Mouse (Mus musculus): ENCODE measurements around the gene Hoxb1. TPM values are rescaled to one million over a fixed set of nuclear protein-coding genes. Genes with fewer than 3 reads are reported as not detected.

The Hoxb1 gene
- not detected for polyA plus RNA-seq (2017; shearing (Covaris generic))

GRCm38 (mm10) chr11:96365441-96366091 lies at the start of gene Hoxb1:
Gene Hoxb1 (plus strand): TSS chr11:96365752.

GRCm38 (mm10) chr11:96317608-96318367 lies 47.8 kb upstream of the Hoxb1 start, which contains the start of gene Hoxb4:
Gene Hoxb4 (plus strand): TSS chr11:96318267.

GRCm38 (mm10) chr11:96323154-96323553 lies 42.4 kb upstream of the Hoxb1 start, which contains the start of gene Hoxb3:
Gene Hoxb3 (plus strand): TSS chr11:96323326.

GRCm38 (mm10) chr11:96350341-96350624 lies 15.3 kb upstream of the Hoxb1 start, which contains the start of gene Hoxb2:
Gene Hoxb2 (plus strand): TSS chr11:96350525.

Other genes with a start within 250 kb of the Hoxb1 start
- gene Ttll6, start 232.0 kb upstream of the Hoxb1 start, polyA plus RNA-seq (2017; shearing (Covaris generic)), result not detected
- not detected for gene Hoxb13, start 171.4 kb upstream of the Hoxb1 start, polyA plus RNA-seq (2017; shearing (Covaris generic))
- gene Hoxb9, start 94.3 kb upstream of the Hoxb1 start, polyA plus RNA-seq (2017; shearing (Covaris generic)), result not detected
- gene Hoxb8, start 83.8 kb upstream of the Hoxb1 start, polyA plus RNA-seq (2017; shearing (Covaris generic)), result not detected
- not detected for gene Hoxb7, start 79.1 kb upstream of the Hoxb1 start, polyA plus RNA-seq (2017; shearing (Covaris generic))
- not detected for gene Hoxb6, start 73.3 kb upstream of the Hoxb1 start, polyA plus RNA-seq (2017; shearing (Covaris generic))
- not detected for gene Hoxb5, start 62.4 kb upstream of the Hoxb1 start, polyA plus RNA-seq (2017; shearing (Covaris generic))
- 0.33 TPM for gene Hoxb4, start 47.5 kb upstream of the Hoxb1 start, polyA plus RNA-seq (2017; shearing (Covaris generic))
- not detected for gene Hoxb3, start 42.4 kb upstream of the Hoxb1 start, polyA plus RNA-seq (2017; shearing (Covaris generic))
- gene Hoxb2, start 15.2 kb upstream of the Hoxb1 start, polyA plus RNA-seq (2017; shearing (Covaris generic)), result not detected
- 838 TPM for gene Skap1, start 98.8 kb downstream of the Hoxb1 start, polyA plus RNA-seq (2017; shearing (Covaris generic))

Data from inflammation-experienced regulatory T-cells, adult 16 weeks (primary cell).